Mouse (Mus musculus) neural tube, embryonic 15.5 days (tissue): Measurements from ENCODE around the gene Slc30a6. TPM values are rescaled to one million over a fixed set of nuclear protein-coding genes. Genes with fewer than 3 reads are reported as not detected.

Experiments used
- ATAC-seq: fragments of 200-750 bp; cut with Nextera tagmentation; 2 replicates; pipeline ENCODE4 v1.8.0; 2017; ENCODE audit warnings: mild to moderate bottlenecking, moderate TSS enrichment, moderate library complexity; ENCODE audit not compliant: low FRiP score
- H3K27ac ChIP-seq: fragments of 300-500 bp; sonication (generic); replicated peaks from 2 replicates; pipeline ENCODE4 v1.5.1; 2015; ENCODE audit warnings: mild to moderate bottlenecking, inconsistent platforms
- H3K27me3 ChIP-seq: fragments of 300-500 bp; sonication (generic); replicated peaks from 2 replicates; pipeline ENCODE4 v1.6.1; 2015; ENCODE audit warnings: inconsistent platforms
- H3K36me3 ChIP-seq: fragments of 300-500 bp; sonication (generic); 2 replicates; pipeline ENCODE4 v1.6.1; 2015; ENCODE audit warnings: inconsistent platforms
- H3K4me1 ChIP-seq: fragments of 300-500 bp; sonication (generic); 2 replicates; pipeline ENCODE4 v1.6.1; 2015; ENCODE audit warnings: inconsistent platforms
- H3K4me2 ChIP-seq: fragments of 300-500 bp; sonication (generic); 2 replicates; pipeline ENCODE4 v1.6.1; 2015; ENCODE audit warnings: inconsistent platforms, mild to moderate bottlenecking, moderate library complexity
- H3K4me3 ChIP-seq: fragments of 300-500 bp; sonication (generic); replicated peaks from 2 replicates; pipeline ENCODE4 v1.5.1; 2015; ENCODE audit warnings: mild to moderate bottlenecking, inconsistent platforms
- H3K9ac ChIP-seq: fragments of 300-500 bp; sonication (generic); replicated peaks from 2 replicates; pipeline ENCODE4 v1.6.1; 2015; ENCODE audit warnings: mild to moderate bottlenecking, inconsistent platforms
- H3K9me3 ChIP-seq: fragments of 300-500 bp; sonication (generic); replicated peaks from 2 replicates; pipeline ENCODE4 v1.6.1; 2016; ENCODE audit warnings: inconsistent platforms
- WGBS: fragments of 180-500 bp; shearing (Covaris S2); methylation state at CpG from one replicate; pipeline ENCODE4 v1.1.7; 2015; ENCODE audit warnings: mixed read lengths; 5-methylcytosine and 5-hydroxymethylcytosine counted together
- polyA plus RNA-seq: library from polyadenylated mRNA; unstranded; fragments of >200 nt; fragmentation: Nextera tagmentation; extraction: Ambion mirVana; gene quantifications from 2 replicates; pipeline ENCODE4 v1.2.1, GENCODE M21; 2015

The Slc30a6 gene
- polyA plus RNA-seq, 1 experiment from 2014 or later, result 31.4 TPM

DNA sequence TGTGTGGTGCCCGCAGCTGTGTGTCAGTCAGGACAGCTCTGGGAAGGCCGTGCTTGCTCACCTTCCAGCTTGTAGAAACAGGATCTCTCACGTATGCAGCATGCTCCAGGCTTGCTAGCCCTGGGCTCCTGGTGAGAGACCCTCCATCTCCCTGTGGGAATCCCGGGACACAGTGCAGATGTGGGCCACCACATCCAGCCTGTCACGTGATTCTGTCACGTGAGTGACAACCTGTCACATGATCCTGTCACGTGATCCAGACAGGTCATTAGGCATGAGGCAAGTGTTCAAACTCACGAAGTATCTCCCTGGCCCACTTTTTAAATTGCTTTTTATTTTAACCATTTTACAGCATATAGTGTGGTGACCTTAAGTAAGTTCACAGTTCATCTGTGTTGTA, 17.9 kb downstream of the Slc30a6 start:
- Histone ChIP-seq H3K9me3 (no peaks in the 10 kb centered on the region), H3K4me2 (no peak overlapping the region), H3K27ac (no peak overlapping the region), H3K4me3 (no peak overlapping the region), H3K4me1 (no peaks in the 10 kb centered on the region), H3K27me3 (no peaks in the 10 kb centered on the region), H3K36me3 (peaks cover 67% of the 10 kb centered on the region), H3K9ac (no peak overlapping the region)
- ATAC-seq, result no peak
- WGBS, result 91% methylated on average over 8 of the region's 8 CpGs

- Histone ChIP-seq H3K9me3 (no peaks in the 10 kb centered on the region), H3K27me3 (no peaks in the 10 kb centered on the region), H3K4me2 (no peak overlapping the region), H3K27ac (no peak overlapping the region), H3K36me3 (peaks cover 63% of the 10 kb centered on the region), H3K9ac (no peak overlapping the region), H3K4me1 (no peaks in the 10 kb centered on the region), H3K4me3 (no peak overlapping the region)
- WGBS, result 97% methylated on average over 1 of the region's 1 CpGs
- no peak for ATAC-seq
Observed at GRCm38 (mm10) chr17:74414671-74415070, 19.3 kb downstream of the Slc30a6 start.

GRCm38 (mm10) chr17:74416841-74417360, 21.5 kb downstream of the Slc30a6 start:
- Histone ChIP-seq H3K4me2 (no peak overlapping the region), H3K9ac (no peak overlapping the region), H3K27ac (no peak overlapping the region), H3K4me1 (no peaks in the 10 kb centered on the region), H3K36me3 (peaks cover 62% of the 10 kb centered on the region), H3K9me3 (no peaks in the 10 kb centered on the region), H3K4me3 (no peak overlapping the region), H3K27me3 (no peaks in the 10 kb centered on the region)
- 92% methylated on average over 8 of the region's 8 CpGs for WGBS
- ATAC-seq, result no peak

DNA sequence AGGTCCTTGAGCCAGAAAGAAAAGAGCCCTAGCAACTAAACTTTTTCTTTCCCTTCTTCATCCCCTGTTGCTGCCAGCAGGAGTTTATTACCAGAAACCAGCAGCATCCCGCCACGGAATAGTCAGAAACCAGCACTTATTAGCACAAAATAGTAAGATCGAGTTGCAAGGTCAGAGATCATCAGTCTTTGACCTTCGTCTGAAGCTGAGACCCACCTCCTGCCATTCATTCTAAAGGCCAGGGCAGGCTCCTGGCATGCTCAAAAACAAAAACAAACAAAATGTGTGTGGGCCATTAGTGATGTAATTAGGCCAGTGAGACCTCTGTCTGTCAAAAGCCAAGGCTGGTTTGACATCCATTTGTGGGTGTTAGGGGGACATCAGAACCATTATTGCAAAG, 22.8 kb downstream of the Slc30a6 start:
- H3K4me2 ChIP-seq, result no peak overlapping the region
- no peak overlapping the region for H3K4me3 ChIP-seq
- no peaks in the 10 kb centered on the region for H3K4me1 ChIP-seq
- H3K27ac ChIP-seq, result no peak overlapping the region
- no peaks in the 10 kb centered on the region for H3K9me3 ChIP-seq
- H3K36me3 ChIP-seq, result peaks cover 53% of the 10 kb centered on the region
- WGBS, result 65% methylated on average over 4 of the region's 4 CpGs
- ATAC-seq, result no peak
- H3K27me3 ChIP-seq, result no peaks in the 10 kb centered on the region
- H3K9ac ChIP-seq, result no peak overlapping the region

DNA sequence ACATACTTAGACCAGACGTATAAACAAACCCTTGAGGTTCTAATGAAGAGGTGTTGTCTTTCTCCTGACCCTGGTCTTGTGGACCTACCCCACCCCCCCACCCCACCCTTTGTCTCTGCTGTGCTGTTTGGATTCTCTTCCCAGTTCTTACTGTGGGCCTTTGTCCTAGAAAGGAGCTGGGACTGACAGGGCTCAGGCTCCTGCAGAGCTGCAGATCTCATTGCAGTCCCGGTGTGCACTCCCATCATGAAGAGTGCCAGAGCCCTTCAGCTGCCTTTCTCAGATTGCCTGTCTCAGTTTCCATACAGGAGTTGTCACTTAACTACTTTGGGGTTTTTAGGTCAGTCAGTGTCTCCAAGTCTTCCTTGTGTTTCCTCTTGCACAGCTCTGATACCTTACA, 25.2 kb downstream of the Slc30a6 start:
- H3K9ac ChIP-seq, result no peak overlapping the region
- 88% methylated on average over 2 of the region's 2 CpGs for WGBS
- H3K4me3 ChIP-seq, result no peak overlapping the region
- H3K27ac ChIP-seq, result no peak overlapping the region
- no peaks in the 10 kb centered on the region for H3K4me1 ChIP-seq
- no peaks in the 10 kb centered on the region for H3K27me3 ChIP-seq
- no peaks in the 10 kb centered on the region for H3K9me3 ChIP-seq
- no peak overlapping the region for H3K4me2 ChIP-seq
- ATAC-seq, result no peak
- peaks cover 45% of the 10 kb centered on the region for H3K36me3 ChIP-seq

DNA sequence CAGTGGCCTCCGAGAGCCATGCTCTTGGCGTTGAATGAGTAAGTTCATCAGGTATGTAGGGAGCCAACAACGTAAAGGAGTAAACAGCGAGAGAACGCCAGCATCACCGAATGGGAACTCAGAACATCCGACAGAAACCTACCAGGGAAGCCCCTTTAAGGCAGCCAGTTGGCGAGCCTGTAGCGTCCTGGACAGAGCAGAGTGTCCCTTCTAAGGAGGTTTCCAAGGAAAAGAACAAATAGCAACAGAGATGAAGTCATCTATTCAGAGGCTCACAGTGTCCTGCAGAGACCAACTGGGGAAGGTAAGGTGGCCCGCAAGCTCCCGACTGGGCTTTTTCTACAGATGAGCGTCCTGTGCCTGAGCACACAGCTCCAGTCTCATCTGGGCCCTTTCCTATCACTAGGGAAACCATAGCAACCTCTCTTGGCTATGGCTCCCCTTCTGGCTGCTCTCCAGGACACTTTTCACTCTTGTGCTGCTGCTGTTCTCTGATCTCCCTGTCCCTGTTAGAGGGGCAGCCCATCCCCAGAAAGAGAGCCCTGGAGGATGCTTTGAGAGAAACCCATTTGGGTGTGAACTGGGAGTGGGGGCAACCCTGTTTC, 29.1 kb downstream of the Slc30a6 start:
- 66% methylated on average over 12 of the region's 12 CpGs for WGBS
- Histone ChIP-seq H3K9ac (no peak overlapping the region), H3K27ac (0 out of 2 replicates have a peak overlapping the region, but pooled peaks have one; percentile 28), H3K4me2 (no peak overlapping the region), H3K4me3 (no peak overlapping the region), H3K36me3 (peaks cover 45% of the 10 kb centered on the region), H3K27me3 (no peaks in the 10 kb centered on the region), H3K9me3 (no peaks in the 10 kb centered on the region), H3K4me1 (no peaks in the 10 kb centered on the region)
- peak; percentile 94 for ATAC-seq

- 90% methylated on average over 8 of the region's 8 CpGs for WGBS
- no peak overlapping the region for H3K9ac ChIP-seq
- no peaks in the 10 kb centered on the region for H3K9me3 ChIP-seq
- no peak overlapping the region for H3K4me3 ChIP-seq
- no peak overlapping the region for H3K27ac ChIP-seq
- no peak for ATAC-seq
- no peaks in the 10 kb centered on the region for H3K4me1 ChIP-seq
- H3K27me3 ChIP-seq, result no peaks in the 10 kb centered on the region
- peaks cover 15% of the 10 kb centered on the region; the same call in 1 of the 2 replicates for H3K36me3 ChIP-seq
- H3K4me2 ChIP-seq, result no peak overlapping the region
Observed at GRCm38 (mm10) chr17:74430074-74430473, 34.7 kb downstream of the Slc30a6 start.

DNA sequence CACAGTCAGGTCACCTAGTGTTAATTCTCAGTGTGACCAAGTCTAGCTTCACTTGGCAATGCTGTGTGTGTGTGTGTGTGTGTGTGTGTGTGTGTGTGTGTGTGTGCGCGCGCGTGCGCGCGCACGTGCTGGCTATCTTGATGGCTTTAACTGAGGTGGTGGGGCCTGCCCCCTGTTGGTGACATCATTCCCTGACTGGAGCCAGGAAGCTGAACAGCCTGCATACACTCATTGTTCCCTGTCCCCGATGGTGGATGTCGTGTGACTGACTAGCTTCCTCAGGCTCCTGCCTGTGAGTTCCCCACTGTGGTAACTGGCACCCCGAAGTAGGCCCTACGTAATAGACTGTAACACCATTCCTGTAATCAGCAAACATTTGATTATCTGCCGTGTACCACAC, 36.1 kb downstream of the Slc30a6 start:
- WGBS, result 78% methylated on average over 13 of the region's 13 CpGs
- Histone ChIP-seq H3K27ac (no peak overlapping the region), H3K9me3 (no peaks in the 10 kb centered on the region), H3K4me1 (no peaks in the 10 kb centered on the region), H3K4me2 (no peak overlapping the region), H3K4me3 (no peak overlapping the region), H3K36me3 (peaks cover 13% of the 10 kb centered on the region; the same call in 1 of the 2 replicates), H3K9ac (no peak overlapping the region), H3K27me3 (no peaks in the 10 kb centered on the region)
- ATAC-seq, result no peak

DNA sequence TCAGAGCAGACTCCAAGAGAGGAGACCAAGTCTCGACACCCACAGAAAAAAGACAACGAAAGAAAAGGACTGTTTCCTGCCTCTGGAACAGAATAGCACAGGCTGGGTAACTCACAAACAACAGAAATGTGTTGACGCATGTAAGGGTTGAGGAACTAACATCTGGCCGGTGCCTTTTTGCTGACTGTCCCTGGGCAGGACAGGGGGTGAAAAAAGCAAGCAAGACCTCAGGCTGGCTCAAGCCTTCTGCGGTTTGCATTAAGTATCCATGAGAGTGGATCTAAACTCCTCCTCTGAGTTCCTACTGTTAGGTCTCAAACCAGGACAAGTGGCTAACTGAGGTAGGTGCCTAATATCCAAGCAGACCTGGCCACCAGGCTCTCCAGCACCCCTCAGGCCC, 37.2 kb downstream of the Slc30a6 start:
- H3K36me3 ChIP-seq, result 0 out of 2 replicates have a peak, but pooled peaks cover 4% of the 10 kb centered on the region
- 91% methylated on average over 5 of the region's 5 CpGs for WGBS
- no peaks in the 10 kb centered on the region for H3K4me1 ChIP-seq
- H3K9ac ChIP-seq, result no peak overlapping the region
- no peaks in the 10 kb centered on the region for H3K9me3 ChIP-seq
- H3K27me3 ChIP-seq, result no peaks in the 10 kb centered on the region
- no peak for ATAC-seq
- H3K4me2 ChIP-seq, result no peak overlapping the region
- H3K4me3 ChIP-seq, result no peak overlapping the region
- no peak overlapping the region for H3K27ac ChIP-seq

- Histone ChIP-seq H3K4me3 (no peak overlapping the region), H3K27ac (no peak overlapping the region), H3K27me3 (no peaks in the 10 kb centered on the region), H3K9me3 (no peaks in the 10 kb centered on the region), H3K4me1 (no peaks in the 10 kb centered on the region), H3K36me3 (no peaks in the 10 kb centered on the region), H3K9ac (no peak overlapping the region), H3K4me2 (no peak overlapping the region)
- ATAC-seq, result no peak
- 85% methylated on average over 9 of the region's 9 CpGs for WGBS
Observed at GRCm38 (mm10) chr17:74437762-74438161, 42.4 kb downstream of the Slc30a6 start.

DNA sequence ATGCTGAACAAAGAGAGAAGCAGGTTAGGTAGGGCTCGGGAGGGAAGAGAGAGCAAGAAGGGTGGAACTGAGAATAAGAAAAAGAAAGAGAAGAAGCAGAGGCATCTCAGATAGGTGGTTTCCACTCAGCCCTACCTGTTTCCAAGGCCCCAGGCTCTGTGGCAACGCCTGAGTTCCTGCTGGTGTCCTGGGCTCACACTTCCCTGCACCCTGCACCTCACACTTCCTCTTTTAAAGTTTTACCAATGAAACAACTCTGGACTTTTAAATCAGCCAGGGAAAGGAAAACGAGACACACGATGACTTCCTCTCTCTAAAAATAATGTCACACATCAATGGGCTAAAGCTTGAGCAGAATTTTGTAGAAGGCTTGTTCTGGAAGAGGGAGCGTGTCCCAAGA, 45.1 kb downstream of the Slc30a6 start:
- no peaks in the 10 kb centered on the region for H3K27me3 ChIP-seq
- H3K9me3 ChIP-seq, result no peaks in the 10 kb centered on the region
- no peaks in the 10 kb centered on the region for H3K36me3 ChIP-seq
- 79% methylated on average over 5 of the region's 5 CpGs for WGBS
- no peak overlapping the region for H3K27ac ChIP-seq
- H3K4me1 ChIP-seq, result no peaks in the 10 kb centered on the region
- no peak overlapping the region for H3K9ac ChIP-seq
- ATAC-seq, result no peak
- no peak overlapping the region for H3K4me3 ChIP-seq
- no peak overlapping the region for H3K4me2 ChIP-seq

GRCm38 (mm10) chr17:74449776-74450175, 54.4 kb downstream of the Slc30a6 start:
- H3K36me3 ChIP-seq, result no peaks in the 10 kb centered on the region
- no peaks in the 10 kb centered on the region for H3K4me1 ChIP-seq
- H3K4me2 ChIP-seq, result no peak overlapping the region
- WGBS, result 89% methylated on average over 10 of the region's 10 CpGs
- no peak overlapping the region for H3K4me3 ChIP-seq
- H3K27ac ChIP-seq, result no peak overlapping the region
- no peak overlapping the region for H3K9ac ChIP-seq
- H3K27me3 ChIP-seq, result no peaks in the 10 kb centered on the region
- ATAC-seq, result no peak
- H3K9me3 ChIP-seq, result no peaks in the 10 kb centered on the region
